Mouse (Mus musculus) G1E (cell line): ENCODE results near the gene Psmb7. TPM values are rescaled to one million over a fixed set of nuclear protein-coding genes. Genes with fewer than 3 reads are reported as not detected.

Experiments
- ATAC-seq: 2 replicates; pipeline ENCODE4 v1.8.0; 2016; ENCODE audit warnings: mild to moderate bottlenecking; ENCODE audit not compliant: insufficient number of reproducible peaks, poor library complexity, low FRiP score, severe bottlenecking; ENCODE audit errors: extremely low read depth
- DNase-seq: peaks from one replicate; pipeline ENCODE4 v3.0.0; 2012; ENCODE audit warnings: low spot score
- H3K27me3 ChIP-seq: 2 replicates; pipeline ENCODE4 v1.6.1; 2012; ENCODE audit warnings: mild to moderate bottlenecking, low read length, inconsistent platforms; ENCODE audit not compliant: insufficient read depth
- H3K36me3 ChIP-seq: replicated peaks from 2 replicates; pipeline ENCODE3; 2012; ENCODE audit warnings: mild to moderate bottlenecking, inconsistent platforms
- H3K4me1 ChIP-seq: 2 replicates; pipeline ENCODE4 v1.6.1; 2012; ENCODE audit warnings: low read depth, low read length, inconsistent platforms, mixed read lengths; ENCODE audit not compliant: insufficient read depth
- H3K4me3 ChIP-seq: 2 replicates; pipeline ENCODE4 v1.5.1; 2012; ENCODE audit warnings: low read depth, mild to moderate bottlenecking, inconsistent platforms, low read length, moderate library complexity, mixed read lengths
- H3K9me3 ChIP-seq: replicated peaks from 2 replicates; pipeline ENCODE4 v1.6.1; 2012; ENCODE audit warnings: inconsistent platforms
- CTCF ChIP-seq: IDR thresholded peaks from 2 replicates; pipeline ENCODE4 v1.5.1; 2012; ENCODE audit warnings: low read depth, low read length, inconsistent platforms, mixed read lengths
- GATA1 ChIP-seq: IDR thresholded peaks from 2 replicates; pipeline ENCODE4 v1.6.1; 2012; ENCODE audit warnings: borderline replicate concordance, low read length, inconsistent platforms, mixed read lengths
- GATA2 ChIP-seq: IDR thresholded peaks from 2 replicates; pipeline ENCODE4 v1.6.1; 2012; ENCODE audit warnings: low read depth, low read length, inconsistent platforms, borderline replicate concordance
- POLR2AphosphoS5 ChIP-seq: IDR thresholded peaks from 2 replicates; pipeline ENCODE4 v1.6.1; 2012; ENCODE audit warnings: low read depth, low read length, inconsistent platforms; ENCODE audit not compliant: insufficient replicate concordance
- TAL1 ChIP-seq: conservative IDR thresholded peaks from 2 replicates; pipeline ENCODE4 v1.6.1; 2012; ENCODE audit warnings: low read depth, low read length, inconsistent platforms, mixed read lengths
- polyA plus RNA-seq: library from polyadenylated mRNA; stranded (reverse); fragments of >175 nt; gene quantifications from 2 replicates; pipeline ENCODE4 v1.2.3, GENCODE M21; 2012
- total RNA-seq, 2 experiments: library from RNA; stranded (forward) in 1 of 2; stranded (reverse) in 1 of 2; fragments of 200-1000 nt in 1 of 2; fragments of >200 nt in 1 of 2; fragmentation: Nextera tagmentation in 1 of 2; gene quantifications; 2 replicates each; pipeline ENCODE4 v1.2.3; 2014 to 2017

Psmb7 gene
- total and polyA plus RNA-seq, 3 experiments, result 15.2 to 261 (median 114) TPM

GRCm38 (mm10) chr2:38545706-38546105 is 98.2 kb downstream of the Psmb7 start:
- Histone ChIP-seq H3K27me3 (no peaks in the 10 kb centered on the region), H3K9me3 (no peaks in the 10 kb centered on the region), H3K4me3 (no peak overlapping the region), H3K36me3 (peaks cover 87% of the 10 kb centered on the region), H3K4me1 (peaks cover 76% of the 10 kb centered on the region)
- ATAC-seq, result no peak
- TF ChIP-seq TAL1 (no peak), POLR2AphosphoS5 (no peak), CTCF (no peak), GATA2 (no peak), GATA1 (no peak)
- DNase-seq, result no peak

DNA sequence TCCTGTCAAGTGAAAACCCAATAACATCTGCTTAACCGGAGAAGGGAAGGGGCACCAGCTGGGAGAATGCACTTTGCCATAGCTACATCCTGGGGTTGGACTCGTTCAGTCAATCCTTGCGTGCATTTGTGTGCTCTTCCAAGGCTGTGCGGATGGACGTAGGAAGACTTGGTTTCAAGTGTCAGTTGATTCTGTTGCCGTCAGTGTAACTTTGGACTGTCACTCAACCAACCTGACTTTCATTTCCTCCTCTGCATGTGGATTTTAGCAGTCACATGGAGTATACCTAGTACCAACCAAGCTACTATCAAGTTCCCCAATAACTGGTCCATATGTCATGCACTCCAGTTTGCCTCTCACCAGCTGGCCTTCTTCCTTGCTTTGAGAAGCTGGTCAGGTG is 98.9 kb downstream of the Psmb7 start:
- H3K36me3 ChIP-seq, result peaks cover 87% of the 10 kb centered on the region
- DNase-seq (no peak), ATAC-seq (no peak)
- no peaks in the 10 kb centered on the region for H3K9me3 ChIP-seq
- H3K4me3 ChIP-seq, result no peak overlapping the region
- TF ChIP-seq GATA2 (no peak), POLR2AphosphoS5 (no peak), GATA1 (no peak), CTCF (no peak), TAL1 (no peak)
- peaks cover 83% of the 10 kb centered on the region for H3K4me1 ChIP-seq
- H3K27me3 ChIP-seq, result no peaks in the 10 kb centered on the region

- Histone ChIP-seq H3K4me1 (peaks cover 85% of the 10 kb centered on the region), H3K27me3 (no peaks in the 10 kb centered on the region), H3K9me3 (no peaks in the 10 kb centered on the region), H3K4me3 (no peak overlapping the region), H3K36me3 (peaks cover 87% of the 10 kb centered on the region)
- no peak for TF ChIP-seq TAL1
- TF ChIP-seq GATA1, result no peak
- no peak for TF ChIP-seq CTCF
- no peak for TF ChIP-seq GATA2
- no peak for TF ChIP-seq POLR2AphosphoS5
- ATAC-seq (no peak), DNase-seq (no peak)
Measured at GRCm38 (mm10) chr2:38544341-38544740, 99.5 kb downstream of the Psmb7 start.

DNA sequence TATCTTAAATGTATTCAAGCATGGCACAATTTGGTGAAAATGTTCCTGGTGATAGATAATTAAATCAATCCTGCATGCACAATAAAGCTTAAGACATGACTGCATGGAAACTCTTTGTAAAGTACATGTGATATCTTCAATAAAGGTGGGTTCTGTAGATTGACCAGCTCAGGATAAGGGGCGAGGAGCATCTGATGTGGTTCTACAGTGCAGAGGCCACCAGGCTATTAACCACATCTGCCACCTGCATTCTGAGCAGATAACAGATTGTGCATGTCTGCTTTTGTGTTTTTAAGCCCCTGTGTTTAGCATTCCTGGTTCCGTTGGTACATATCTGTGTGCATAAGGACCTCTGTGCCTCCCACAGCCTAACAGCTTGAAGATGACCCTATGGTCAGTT is 100.7 kb downstream of the Psmb7 start:
- Histone ChIP-seq H3K4me1 (peaks cover 94% of the 10 kb centered on the region), H3K27me3 (no peaks in the 10 kb centered on the region), H3K4me3 (no peak overlapping the region), H3K9me3 (no peaks in the 10 kb centered on the region), H3K36me3 (peaks cover 88% of the 10 kb centered on the region)
- DNase-seq, result no peak
- peak; percentile 52 for ATAC-seq
- TF ChIP-seq TAL1 (peak; percentile 70), CTCF (no peak), GATA1 (no peak)

- ATAC-seq (no peak; the same call in 1 of the 2 replicates), DNase-seq (no peak)
- H3K4me1 ChIP-seq, result peaks cover 100% of the 10 kb centered on the region
- H3K27me3 ChIP-seq, result no peaks in the 10 kb centered on the region
- H3K9me3 ChIP-seq, result no peaks in the 10 kb centered on the region
- no peak overlapping the region; the same call in 1 of the 2 replicates for H3K4me3 ChIP-seq
- TF ChIP-seq CTCF (no peak), POLR2AphosphoS5 (no peak), GATA1 (no peak), GATA2 (no peak), TAL1 (no peak)
- H3K36me3 ChIP-seq, result peaks cover 90% of the 10 kb centered on the region
Measured at GRCm38 (mm10) chr2:38542366-38542765, 101.5 kb downstream of the Psmb7 start.

- TF ChIP-seq CTCF, result no peak
- no peak for TF ChIP-seq TAL1
- no peak for TF ChIP-seq GATA1
- TF ChIP-seq POLR2AphosphoS5, result no peak
- no peak for TF ChIP-seq GATA2
- H3K4me1 ChIP-seq, result peaks cover 100% of the 10 kb centered on the region
- ATAC-seq (no peak), DNase-seq (no peak)
- no peaks in the 10 kb centered on the region for H3K27me3 ChIP-seq
- H3K36me3 ChIP-seq, result peaks cover 89% of the 10 kb centered on the region
- peak overlapping the region; percentile 2; the same call in 1 of the 2 replicates for H3K4me3 ChIP-seq
- H3K9me3 ChIP-seq, result no peaks in the 10 kb centered on the region
Measured at GRCm38 (mm10) chr2:38541570-38541969, 102.3 kb downstream of the Psmb7 start.

DNA sequence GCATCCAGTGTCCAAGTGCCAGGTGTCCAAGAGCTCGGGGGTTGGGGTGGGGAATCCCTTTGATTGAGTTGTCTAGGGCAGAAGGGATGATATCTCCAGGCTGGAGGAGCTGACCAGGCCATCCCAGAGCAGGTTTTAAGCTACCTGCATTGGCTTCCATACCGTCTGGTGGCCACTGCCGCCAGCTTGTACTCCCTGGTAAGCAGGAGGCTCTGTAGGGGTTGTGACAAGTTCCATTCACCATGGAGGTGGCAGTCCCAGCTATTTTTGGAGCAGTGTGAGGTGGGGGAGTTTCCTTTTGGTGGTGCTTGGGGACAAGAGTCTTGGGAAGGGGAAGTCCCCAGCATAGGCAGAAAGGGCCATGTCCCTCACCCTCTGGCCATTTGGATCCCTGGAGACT is 102.8 kb downstream of the Psmb7 start:
- no peaks in the 10 kb centered on the region for H3K9me3 ChIP-seq
- ATAC-seq, result no peak
- no peak for DNase-seq
- no peak for TF ChIP-seq POLR2AphosphoS5
- no peak for TF ChIP-seq GATA2
- no peak for TF ChIP-seq CTCF
- TF ChIP-seq TAL1, result no peak
- no peak for TF ChIP-seq GATA1
- peaks cover 85% of the 10 kb centered on the region for H3K36me3 ChIP-seq
- H3K4me3 ChIP-seq, result no peak overlapping the region; the same call in 1 of the 2 replicates
- no peaks in the 10 kb centered on the region for H3K27me3 ChIP-seq
- H3K4me1 ChIP-seq, result peaks cover 100% of the 10 kb centered on the region
